Mouse (Mus musculus) midbrain, embryonic 16.5 days (tissue): Measurements from ENCODE around the gene Bicral. TPM values are rescaled to one million over a fixed set of nuclear protein-coding genes. Genes with fewer than 3 reads are reported as not detected.

Experiments used
- ATAC-seq: fragments of 200-750 bp; cut with Nextera tagmentation; 2 replicates; pipeline ENCODE4 v1.8.0; 2017; ENCODE audit warnings: moderate TSS enrichment
- H3K27ac ChIP-seq: fragments of 300-500 bp; sonication (generic); 2 replicates; pipeline ENCODE4 v1.5.1; 2014; ENCODE audit warnings: mild to moderate bottlenecking, low read length, mixed read lengths
- H3K27me3 ChIP-seq: fragments of 300-500 bp; sonication (generic); 2 replicates; pipeline ENCODE4 v1.6.1; 2014; ENCODE audit warnings: low read depth, low read length, mixed read lengths; ENCODE audit not compliant: control insufficient read depth, insufficient read depth
- H3K36me3 ChIP-seq: fragments of 300-500 bp; sonication (generic); 2 replicates; pipeline ENCODE4 v1.6.1; 2014; ENCODE audit warnings: mild to moderate bottlenecking, low read length, moderate library complexity, mixed read lengths; ENCODE audit not compliant: control insufficient read depth, insufficient read depth
- H3K4me1 ChIP-seq: fragments of 300-500 bp; sonication (generic); 2 replicates; pipeline ENCODE4 v1.6.1; 2014; ENCODE audit warnings: mild to moderate bottlenecking, low read length, mixed read lengths; ENCODE audit not compliant: control insufficient read depth, insufficient read depth
- H3K4me2 ChIP-seq: fragments of 300-500 bp; sonication (generic); 2 replicates; pipeline ENCODE4 v1.6.1; 2014; ENCODE audit warnings: mild to moderate bottlenecking, low read length, mixed read lengths
- H3K4me3 ChIP-seq: fragments of 300-500 bp; sonication (generic); 2 replicates; pipeline ENCODE4 v1.5.1; 2014; ENCODE audit warnings: low read depth, mild to moderate bottlenecking, low read length, moderate library complexity, mixed read lengths
- H3K9ac ChIP-seq: fragments of 300-500 bp; sonication (generic); 2 replicates; pipeline ENCODE4 v1.6.1; 2014; ENCODE audit warnings: low read depth, low read length, mixed read lengths
- H3K9me3 ChIP-seq: fragments of 300-500 bp; sonication (generic); replicated peaks from 2 replicates; pipeline ENCODE4 v1.6.1; 2014; ENCODE audit warnings: mild to moderate bottlenecking, low read length, mixed read lengths; ENCODE audit not compliant: control insufficient read depth, poor library complexity, severe bottlenecking
- WGBS: fragments of 180-500 bp; shearing (Covaris S2); extraction: QIAGEN DNeasy Blood & Tissue Kit; methylation state at CpG from one replicate; pipeline ENCODE4 v1.1.7; 2014; 5-methylcytosine and 5-hydroxymethylcytosine counted together
- polyA plus RNA-seq: library from polyadenylated mRNA; unstranded; fragments of >200 nt; fragmentation: Nextera tagmentation; extraction: Ambion mirVana; gene quantifications from 2 replicates; pipeline ENCODE4 v1.2.1, GENCODE M21; 2015

Gene Bicral
- polyA plus RNA-seq, 1 experiment from 2014 or later, result 9.5 TPM

GRCm38 (mm10) chr17:46750580-46750979 is 107.7 kb downstream of the Bicral start:
- Histone ChIP-seq H3K9ac (peak overlapping the region; percentile 85), H3K4me1 (peaks cover 17% of the 10 kb centered on the region), H3K27ac (0 out of 2 replicates have a peak overlapping the region, but pooled peaks have one; percentile 91), H3K4me2 (peak overlapping the region; percentile 89), H3K9me3 (no peaks in the 10 kb centered on the region), H3K36me3 (no peaks in the 10 kb centered on the region), H3K27me3 (no peaks in the 10 kb centered on the region), H3K4me3 (no peak overlapping the region)
- no peak for ATAC-seq
- WGBS, result 92% methylated on average over 4 of the region's 4 CpGs

- peaks cover 17% of the 10 kb centered on the region for H3K4me1 ChIP-seq
- H3K4me3 ChIP-seq, result no peak overlapping the region
- no peaks in the 10 kb centered on the region for H3K27me3 ChIP-seq
- 91% methylated on average over 5 of the region's 5 CpGs for WGBS
- H3K9me3 ChIP-seq, result no peaks in the 10 kb centered on the region
- no peak for ATAC-seq
- 0 out of 2 replicates have a peak, but pooled peaks cover 3% of the 10 kb centered on the region for H3K36me3 ChIP-seq
- no peak overlapping the region for H3K4me2 ChIP-seq
- no peak overlapping the region for H3K9ac ChIP-seq
- no peak overlapping the region for H3K27ac ChIP-seq
Observed at GRCm38 (mm10) chr17:46749282-46749681, 109.0 kb downstream of the Bicral start.

Other genes with a start within 250 kb of the Bicral start
- 26.9 and 28.8 TPM in 2 replicates for gene Ptk7, start 229.0 kb downstream of the Bicral start, polyA plus RNA-seq
- gene Klc4, start 212.5 kb downstream of the Bicral start, polyA plus RNA-seq, result 32.4 and 39.7 TPM in 2 replicates
- gene Mrpl2, start 212.3 kb downstream of the Bicral start, polyA plus RNA-seq, result 58.9 and 60.8 TPM in 2 replicates
- gene Cul7, start 208.1 kb downstream of the Bicral start, polyA plus RNA-seq, result 41.9 and 47.6 TPM in 2 replicates
- 51.8 and 52.4 TPM in 2 replicates for gene Rrp36, start 184.1 kb downstream of the Bicral start, polyA plus RNA-seq
- gene Mea1, start 179.7 kb downstream of the Bicral start, polyA plus RNA-seq, result 285 and 318 TPM in 2 replicates
- gene Klhdc3, start 177.6 kb downstream of the Bicral start, polyA plus RNA-seq, result 173 TPM in 2 replicates
- gene Ppp2r5d, start 153.4 kb downstream of the Bicral start, polyA plus RNA-seq, result 94.8 and 102 TPM in 2 replicates
- 22.6 and 22.7 TPM in 2 replicates for gene Pex6, start 147.0 kb downstream of the Bicral start, polyA plus RNA-seq
- 0.68 and 0.83 TPM in 2 replicates for gene Gnmt, start 129.3 kb downstream of the Bicral start, polyA plus RNA-seq
- 67.7 and 67.8 TPM in 2 replicates for gene Cnpy3, start 106.3 kb downstream of the Bicral start, polyA plus RNA-seq
- not detected in 2 replicates for gene Ptcra, start 94.8 kb downstream of the Bicral start, polyA plus RNA-seq
- gene 2310039H08Rik, start 85.8 kb downstream of the Bicral start, polyA plus RNA-seq, result 48.1 and 53.7 TPM in 2 replicates
- gene Rpl7l1, start 75.8 kb downstream of the Bicral start, polyA plus RNA-seq, result 78.4 and 84.2 TPM in 2 replicates
- gene Tbcc, start 32.2 kb upstream of the Bicral start, polyA plus RNA-seq, result 49.5 and 52.6 TPM in 2 replicates
- not detected in 2 replicates for gene Prph2, start 52.0 kb upstream of the Bicral start, polyA plus RNA-seq
- 14.3 and 14.7 TPM in 2 replicates for gene Ubr2, start 152.1 kb upstream of the Bicral start, polyA plus RNA-seq